Mouse (Mus musculus): Measurements from ENCODE around the gene Hist1h2ag. TPM values are rescaled to one million over a fixed set of nuclear protein-coding genes. Genes with fewer than 3 reads are reported as not detected.
"Not testable (repeated sequence)": the region's sequence is repeated elsewhere in the genome, so short reads cannot be mapped to it uniquely, and the experiment has no call there.

Hist1h2ag gene
- polyA plus RNA-seq, 1 experiment, result 149 TPM

GRCm38 (mm10) chr13:22043503-22044431, 1.0 kb upstream of the Hist1h2ag start:
- DNase-seq, result no peak
- WGBS, result 0% methylated on average over 14 of the region's 14 CpGs
- Histone ChIP-seq H3K27me3 (ENCODE audit: control insufficient read depth, insufficient read depth, low read length) (no peaks in the 10 kb centered on the region), H3K4me1 (replicated peaks; ENCODE audit: control insufficient read depth, insufficient read depth, low read length) (peaks cover 5% of the 10 kb centered on the region), H3K4me3 (ENCODE audit: control insufficient read depth, insufficient read depth, low read length) (peak overlapping the region; percentile 58), H3K27ac (ENCODE audit: control insufficient read depth, insufficient read depth, low read length) (peak overlapping the region; percentile 90), H3K36me3 (ENCODE audit: control insufficient read depth, insufficient read depth, low read length) (no peaks in the 10 kb centered on the region)
- peak; percentile 13; the same call in 1 of the 2 replicates for TF ChIP-seq POLR2A (IDR thresholded peaks at IDR 0.05; ENCODE audit: control insufficient read depth, extremely low read depth, insufficient read depth, low read length, poor library complexity)
- no peak for TF ChIP-seq CTCF (IDR thresholded peaks at IDR 0.05; ENCODE audit: borderline replicate concordance, control insufficient read depth, extremely low read depth, insufficient read depth, low read length, poor library complexity)

GRCm38 (mm10) chr13:22041651-22042567, 835 bp downstream of the Hist1h2ag start:
- TF ChIP-seq POLR2A (IDR thresholded peaks at IDR 0.05; ENCODE audit: control insufficient read depth, extremely low read depth, insufficient read depth, low read length, poor library complexity), result no peak
- no peak for TF ChIP-seq CTCF (IDR thresholded peaks at IDR 0.05; ENCODE audit: borderline replicate concordance, control insufficient read depth, extremely low read depth, insufficient read depth, low read length, poor library complexity)

GRCm38 (mm10) chr13:22041142-22041536, 1.6 kb downstream of the Hist1h2ag start, which contains the start of gene Hist1h4i:
Gene Hist1h4i (minus strand): TSS chr13:22041362.
- H3K36me3 ChIP-seq (ENCODE audit: control insufficient read depth, insufficient read depth, low read length); H3K27me3 ChIP-seq (ENCODE audit: control insufficient read depth, insufficient read depth, low read length): not testable (repeated sequence)
- TF ChIP-seq POLR2A (IDR thresholded peaks at IDR 0.05; ENCODE audit: control insufficient read depth, extremely low read depth, insufficient read depth, low read length, poor library complexity), result peak; percentile 87
- Histone ChIP-seq H3K4me1 (replicated peaks; ENCODE audit: control insufficient read depth, insufficient read depth, low read length) (peaks cover 12% of the 10 kb centered on the region), H3K27ac (ENCODE audit: control insufficient read depth, insufficient read depth, low read length) (peak within 1 kb of the TSS; percentile 95), H3K4me3 (ENCODE audit: control insufficient read depth, insufficient read depth, low read length) (peak within 1 kb of the TSS; percentile 44)
- peak; percentile 97 for DNase-seq
- WGBS, result under 1% methylated on average over 26 of the region's 27 CpGs

More at GRCm38 (mm10) chr13:22041651-22042567, 835 bp downstream of the Hist1h2ag start:
- H3K27me3 ChIP-seq (ENCODE audit: control insufficient read depth, insufficient read depth, low read length), result no peaks in the 10 kb centered on the region
- DNase-seq, result no peak
- H3K4me1 ChIP-seq (replicated peaks; ENCODE audit: control insufficient read depth, insufficient read depth, low read length), result peaks cover 5% of the 10 kb centered on the region
- WGBS, result 8% methylated on average over 13 of the region's 13 CpGs
- H3K4me3 ChIP-seq (ENCODE audit: control insufficient read depth, insufficient read depth, low read length), result peak overlapping the region; percentile 47
- no peaks in the 10 kb centered on the region for H3K36me3 ChIP-seq (ENCODE audit: control insufficient read depth, insufficient read depth, low read length)
- peak overlapping the region; percentile 89 for H3K27ac ChIP-seq (ENCODE audit: control insufficient read depth, insufficient read depth, low read length)

- no peaks in the 10 kb centered on the region for H3K36me3 ChIP-seq (ENCODE audit: control insufficient read depth, insufficient read depth, low read length)
- H3K4me1 ChIP-seq (replicated peaks; ENCODE audit: control insufficient read depth, insufficient read depth, low read length), result peaks cover 12% of the 10 kb centered on the region
- H3K27ac ChIP-seq (ENCODE audit: control insufficient read depth, insufficient read depth, low read length), result peak overlapping the region; percentile 95
- peak overlapping the region; percentile 44 for H3K4me3 ChIP-seq (ENCODE audit: control insufficient read depth, insufficient read depth, low read length)
- TF ChIP-seq POLR2A (IDR thresholded peaks at IDR 0.05; ENCODE audit: control insufficient read depth, extremely low read depth, insufficient read depth, low read length, poor library complexity), result no peak
- TF ChIP-seq CTCF (IDR thresholded peaks at IDR 0.05; ENCODE audit: borderline replicate concordance, control insufficient read depth, extremely low read depth, insufficient read depth, low read length, poor library complexity), result no peak
- under 1% methylated on average over 24 of the region's 24 CpGs for WGBS
- no peaks in the 10 kb centered on the region for H3K27me3 ChIP-seq (ENCODE audit: control insufficient read depth, insufficient read depth, low read length)
- no peak for DNase-seq
Measured at GRCm38 (mm10) chr13:22040464-22041141, 2.1 kb downstream of the Hist1h2ag start.

GRCm38 (mm10) chr13:22039951-22040463, 2.7 kb downstream of the Hist1h2ag start:
- no peak overlapping the region for H3K4me3 ChIP-seq (ENCODE audit: control insufficient read depth, insufficient read depth, low read length)
- H3K36me3 ChIP-seq (ENCODE audit: control insufficient read depth, insufficient read depth, low read length), result no peaks in the 10 kb centered on the region
- no peaks in the 10 kb centered on the region for H3K27me3 ChIP-seq (ENCODE audit: control insufficient read depth, insufficient read depth, low read length)
- 22% methylated on average over 2 of the region's 2 CpGs for WGBS
- TF ChIP-seq POLR2A (IDR thresholded peaks at IDR 0.05; ENCODE audit: control insufficient read depth, extremely low read depth, insufficient read depth, low read length, poor library complexity), result no peak
- no peak for TF ChIP-seq CTCF (IDR thresholded peaks at IDR 0.05; ENCODE audit: borderline replicate concordance, control insufficient read depth, extremely low read depth, insufficient read depth, low read length, poor library complexity)
- no peak overlapping the region; the same call in 1 of the 2 replicates for H3K27ac ChIP-seq (ENCODE audit: control insufficient read depth, insufficient read depth, low read length)
- peaks cover 9% of the 10 kb centered on the region for H3K4me1 ChIP-seq (replicated peaks; ENCODE audit: control insufficient read depth, insufficient read depth, low read length)
- DNase-seq, result no peak

Measured in thymus, adult 2 months (tissue).